Mouse (Mus musculus) heart, adult 8-10 months (tissue): ENCODE measurements around the gene Gm29427. TPM values are rescaled to one million over a fixed set of nuclear protein-coding genes. Genes with fewer than 3 reads are reported as not detected.
A peak's percentile ranks its signal among the peaks of the same experiment; 100 is the strongest.

Experiments
- DNase-seq: peaks from one replicate; pipeline ENCODE4 v3.0.0; 2022; ENCODE audit warnings: low spot score
- total RNA-seq, 4 experiments: library from RNA; stranded (reverse); gene quantifications; 2 replicates each; pipeline ENCODE4 v1.2.4; 2022

The Gm29427 gene
- not detected for total RNA-seq

GRCm38 (mm10) chr1:130715561-130716217 is at the start of gene Gm29427:
Gene Gm29427 (minus strand): TSS chr1:130715799.
- DNase-seq, result peak; percentile 92

- DNase-seq, result no peak
Observed at GRCm38 (mm10) chr1:130764027-130764461, 48.4 kb upstream of the Gm29427 start.

GRCm38 (mm10) chr1:130762045-130762760 is 46.6 kb upstream of the Gm29427 start:
- DNase-seq, result no peak

GRCm38 (mm10) chr1:130761597-130761996 is 46.0 kb upstream of the Gm29427 start:
- no peak for DNase-seq

GRCm38 (mm10) chr1:130759689-130760088 is 44.1 kb upstream of the Gm29427 start:
- DNase-seq, result no peak

- DNase-seq, result no peak
Observed at GRCm38 (mm10) chr1:130746819-130747218, 31.2 kb upstream of the Gm29427 start.

- DNase-seq, result no peak
Observed at GRCm38 (mm10) chr1:130745591-130745990, 30.0 kb upstream of the Gm29427 start.

GRCm38 (mm10) chr1:130744961-130745360 is 29.4 kb upstream of the Gm29427 start:
- no peak for DNase-seq

GRCm38 (mm10) chr1:130744217-130744616 is 28.6 kb upstream of the Gm29427 start:
- no peak for DNase-seq

- no peak for DNase-seq
Observed at GRCm38 (mm10) chr1:130743775-130744174, 28.2 kb upstream of the Gm29427 start.

- DNase-seq, result no peak
Observed at GRCm38 (mm10) chr1:130742201-130742600, 26.6 kb upstream of the Gm29427 start.

GRCm38 (mm10) chr1:130740781-130741720 is 25.5 kb upstream of the Gm29427 start:
- no peak for DNase-seq

GRCm38 (mm10) chr1:130740227-130740648 is 24.6 kb upstream of the Gm29427 start:
- DNase-seq, result no peak

GRCm38 (mm10) chr1:130739636-130740035 is 24.0 kb upstream of the Gm29427 start:
- DNase-seq, result no peak

GRCm38 (mm10) chr1:130738551-130739106 is 23.0 kb upstream of the Gm29427 start:
- DNase-seq, result no peak

- no peak for DNase-seq
Observed at GRCm38 (mm10) chr1:130737916-130738315, 22.3 kb upstream of the Gm29427 start.

- DNase-seq, result no peak
Observed at GRCm38 (mm10) chr1:130737411-130737881, 21.8 kb upstream of the Gm29427 start.

GRCm38 (mm10) chr1:130734852-130735251 is 19.3 kb upstream of the Gm29427 start:
- DNase-seq, result no peak

- DNase-seq, result no peak
Observed at GRCm38 (mm10) chr1:130734452-130734851, 18.9 kb upstream of the Gm29427 start.

- no peak for DNase-seq
Observed at GRCm38 (mm10) chr1:130733671-130734070, 18.1 kb upstream of the Gm29427 start.
